Mouse (Mus musculus): ENCODE results near the gene Crhbp. TPM values are rescaled to one million over a fixed set of nuclear protein-coding genes. Genes with fewer than 3 reads are reported as not detected.

Crhbp gene
- polyA plus RNA-seq, 1 experiment from 2014 or later: 3.2 TPM

- no peaks in the 10 kb centered on the region for H3K36me3 ChIP-seq (ENCODE audit: control insufficient read depth, insufficient read depth, low read length)
- H3K9me3 ChIP-seq (ENCODE audit: control insufficient read depth, low read length): no peaks in the 10 kb centered on the region
- H3K27ac ChIP-seq (replicated peaks; ENCODE audit: low read depth, low read length): no peak overlapping the region
- DNase-seq (peak; percentile 30), ATAC-seq (ENCODE audit: low FRiP score, low TSS enrichment) (no peak)
- H3K4me1 ChIP-seq (ENCODE audit: control insufficient read depth, insufficient read depth, low read length): no peaks in the 10 kb centered on the region
- no peak overlapping the region for H3K4me2 ChIP-seq (ENCODE audit: low read length)
- no peaks in the 10 kb centered on the region for H3K27me3 ChIP-seq (ENCODE audit: control insufficient read depth, insufficient read depth, low read length)
- no peak overlapping the region for H3K4me3 ChIP-seq (replicated peaks; ENCODE audit: low read depth, low read length)
- no peak overlapping the region for H3K9ac ChIP-seq (replicated peaks; ENCODE audit: low read length)
- 77% methylated on average over 2 of the region's 2 CpGs for WGBS
Measured at GRCm38 (mm10) chr13:95470970-95471369, 26.2 kb upstream of the Crhbp start.

- 87% methylated on average over 2 of the region's 2 CpGs for WGBS
- no peak overlapping the region for H3K9ac ChIP-seq (replicated peaks; ENCODE audit: low read length)
- no peak overlapping the region for H3K4me2 ChIP-seq (ENCODE audit: low read length)
- H3K27ac ChIP-seq (replicated peaks; ENCODE audit: low read depth, low read length): no peak overlapping the region
- no peaks in the 10 kb centered on the region for H3K4me1 ChIP-seq (ENCODE audit: control insufficient read depth, insufficient read depth, low read length)
- DNase-seq: no peak
- no peaks in the 10 kb centered on the region for H3K27me3 ChIP-seq (ENCODE audit: control insufficient read depth, insufficient read depth, low read length)
- H3K9me3 ChIP-seq (ENCODE audit: control insufficient read depth, low read length): no peaks in the 10 kb centered on the region
- ATAC-seq (ENCODE audit: low FRiP score, low TSS enrichment): no peak
- H3K36me3 ChIP-seq (ENCODE audit: control insufficient read depth, insufficient read depth, low read length): no peaks in the 10 kb centered on the region
- no peak overlapping the region for H3K4me3 ChIP-seq (replicated peaks; ENCODE audit: low read depth, low read length)
Measured at GRCm38 (mm10) chr13:95451529-95451928, 6.8 kb upstream of the Crhbp start.

GRCm38 (mm10) chr13:95450636-95451210 is 6.0 kb upstream of the Crhbp start:
- DNase-seq (no peak), ATAC-seq (ENCODE audit: low FRiP score, low TSS enrichment) (no peak)
- 86% methylated on average over 9 of the region's 9 CpGs for WGBS
- Histone ChIP-seq H3K36me3 (ENCODE audit: control insufficient read depth, insufficient read depth, low read length) (no peaks in the 10 kb centered on the region), H3K4me2 (ENCODE audit: low read length) (no peak overlapping the region), H3K4me3 (replicated peaks; ENCODE audit: low read depth, low read length) (no peak overlapping the region), H3K9me3 (ENCODE audit: control insufficient read depth, low read length) (no peaks in the 10 kb centered on the region), H3K4me1 (ENCODE audit: control insufficient read depth, insufficient read depth, low read length) (no peaks in the 10 kb centered on the region), H3K27me3 (ENCODE audit: control insufficient read depth, insufficient read depth, low read length) (no peaks in the 10 kb centered on the region), H3K27ac (replicated peaks; ENCODE audit: low read depth, low read length) (no peak overlapping the region), H3K9ac (replicated peaks; ENCODE audit: low read length) (no peak overlapping the region)

GRCm38 (mm10) chr13:95449730-95450129 is 5.0 kb upstream of the Crhbp start:
- 85% methylated on average over 3 of the region's 3 CpGs for WGBS
- peaks cover 3% of the 10 kb centered on the region; the same call in 1 of the 2 replicates for H3K27me3 ChIP-seq (ENCODE audit: control insufficient read depth, insufficient read depth, low read length)
- H3K4me1 ChIP-seq (ENCODE audit: control insufficient read depth, insufficient read depth, low read length): no peaks in the 10 kb centered on the region
- DNase-seq (no peak), ATAC-seq (ENCODE audit: low FRiP score, low TSS enrichment) (no peak)
- no peak overlapping the region for H3K9ac ChIP-seq (replicated peaks; ENCODE audit: low read length)
- H3K27ac ChIP-seq (replicated peaks; ENCODE audit: low read depth, low read length): no peak overlapping the region
- H3K9me3 ChIP-seq (ENCODE audit: control insufficient read depth, low read length): no peaks in the 10 kb centered on the region
- no peaks in the 10 kb centered on the region for H3K36me3 ChIP-seq (ENCODE audit: control insufficient read depth, insufficient read depth, low read length)
- no peak overlapping the region for H3K4me2 ChIP-seq (ENCODE audit: low read length)
- H3K4me3 ChIP-seq (replicated peaks; ENCODE audit: low read depth, low read length): no peak overlapping the region

GRCm38 (mm10) chr13:95444291-95444690 is 433 bp downstream of the Crhbp start:
- H3K9me3 ChIP-seq (ENCODE audit: control insufficient read depth, low read length): no peaks in the 10 kb centered on the region
- H3K4me1 ChIP-seq (ENCODE audit: control insufficient read depth, insufficient read depth, low read length): 0 out of 2 replicates have a peak, but pooled peaks cover 9% of the 10 kb centered on the region
- H3K27ac ChIP-seq (replicated peaks; ENCODE audit: low read depth, low read length): no peak overlapping the region
- peaks cover 10% of the 10 kb centered on the region; the same call in 1 of the 2 replicates for H3K27me3 ChIP-seq (ENCODE audit: control insufficient read depth, insufficient read depth, low read length)
- ATAC-seq (ENCODE audit: low FRiP score, low TSS enrichment): no peak
- H3K4me3 ChIP-seq (replicated peaks; ENCODE audit: low read depth, low read length): peak overlapping the region; percentile 44
- DNase-seq: no peak
- peak overlapping the region; percentile 87 for H3K4me2 ChIP-seq (ENCODE audit: low read length)
- H3K9ac ChIP-seq (replicated peaks; ENCODE audit: low read length): peak overlapping the region; percentile 48
- 11% methylated on average over 7 of the region's 7 CpGs for WGBS
- no peaks in the 10 kb centered on the region for H3K36me3 ChIP-seq (ENCODE audit: control insufficient read depth, insufficient read depth, low read length)

GRCm38 (mm10) chr13:95443376-95444233 is 1.1 kb downstream of the Crhbp start:
- H3K27ac ChIP-seq (replicated peaks; ENCODE audit: low read depth, low read length): no peak overlapping the region
- H3K4me2 ChIP-seq (ENCODE audit: low read length): peak overlapping the region; percentile 87
- peak overlapping the region; percentile 44 for H3K4me3 ChIP-seq (replicated peaks; ENCODE audit: low read depth, low read length)
- H3K36me3 ChIP-seq (ENCODE audit: control insufficient read depth, insufficient read depth, low read length): no peaks in the 10 kb centered on the region
- 1% methylated on average over 46 of the region's 46 CpGs for WGBS
- H3K9me3 ChIP-seq (ENCODE audit: control insufficient read depth, low read length): no peaks in the 10 kb centered on the region
- H3K9ac ChIP-seq (replicated peaks; ENCODE audit: low read length): peak overlapping the region; percentile 48
- peaks cover 10% of the 10 kb centered on the region; the same call in 1 of the 2 replicates for H3K27me3 ChIP-seq (ENCODE audit: control insufficient read depth, insufficient read depth, low read length)
- DNase-seq: peak; percentile 79
- ATAC-seq (ENCODE audit: low FRiP score, low TSS enrichment): peak; percentile 50; the same call in 1 of the 2 replicates
- 0 out of 2 replicates have a peak, but pooled peaks cover 9% of the 10 kb centered on the region for H3K4me1 ChIP-seq (ENCODE audit: control insufficient read depth, insufficient read depth, low read length)

GRCm38 (mm10) chr13:95442901-95443300 is 1.8 kb downstream of the Crhbp start:
- no peak overlapping the region for H3K9ac ChIP-seq (replicated peaks; ENCODE audit: low read length)
- no peaks in the 10 kb centered on the region for H3K9me3 ChIP-seq (ENCODE audit: control insufficient read depth, low read length)
- WGBS: 21% methylated on average over 4 of the region's 4 CpGs
- no peak overlapping the region; the same call in 1 of the 2 replicates for H3K4me3 ChIP-seq (replicated peaks; ENCODE audit: low read depth, low read length)
- ATAC-seq (ENCODE audit: low FRiP score, low TSS enrichment) (no peak), DNase-seq (no peak)
- no peaks in the 10 kb centered on the region for H3K36me3 ChIP-seq (ENCODE audit: control insufficient read depth, insufficient read depth, low read length)
- peaks cover 10% of the 10 kb centered on the region; the same call in 1 of the 2 replicates for H3K27me3 ChIP-seq (ENCODE audit: control insufficient read depth, insufficient read depth, low read length)
- peak overlapping the region; percentile 87 for H3K4me2 ChIP-seq (ENCODE audit: low read length)
- 0 out of 2 replicates have a peak, but pooled peaks cover 9% of the 10 kb centered on the region for H3K4me1 ChIP-seq (ENCODE audit: control insufficient read depth, insufficient read depth, low read length)
- no peak overlapping the region for H3K27ac ChIP-seq (replicated peaks; ENCODE audit: low read depth, low read length)

- no peaks in the 10 kb centered on the region for H3K9me3 ChIP-seq (ENCODE audit: control insufficient read depth, low read length)
- no peak for DNase-seq
- ATAC-seq (ENCODE audit: low FRiP score, low TSS enrichment): no peak
- H3K27ac ChIP-seq (replicated peaks; ENCODE audit: low read depth, low read length): no peak overlapping the region
- H3K4me2 ChIP-seq (ENCODE audit: low read length): no peak overlapping the region
- no peaks in the 10 kb centered on the region for H3K36me3 ChIP-seq (ENCODE audit: control insufficient read depth, insufficient read depth, low read length)
- no peak overlapping the region for H3K9ac ChIP-seq (replicated peaks; ENCODE audit: low read length)
- WGBS: 86% methylated on average over 5 of the region's 5 CpGs
- peaks cover 7% of the 10 kb centered on the region; the same call in 1 of the 2 replicates for H3K27me3 ChIP-seq (ENCODE audit: control insufficient read depth, insufficient read depth, low read length)
- H3K4me3 ChIP-seq (replicated peaks; ENCODE audit: low read depth, low read length): no peak overlapping the region
- H3K4me1 ChIP-seq (ENCODE audit: control insufficient read depth, insufficient read depth, low read length): 0 out of 2 replicates have a peak, but pooled peaks cover 9% of the 10 kb centered on the region
Measured at GRCm38 (mm10) chr13:95439569-95439968, 5.2 kb downstream of the Crhbp start.

All from midbrain, embryonic 14.5 days (tissue).